Comparison of ENCODE assay signal across 8 mouse cellular contexts in genomic region chr3:101603194-101603593, GRCm38 (mm10). TPM values are rescaled to one million over a fixed set of nuclear protein-coding genes. Genes with fewer than 3 reads are reported as not detected.
DNase-seq lines count a peak whose midpoint lies in the region; ATAC-seq and TF ChIP-seq lines count a peak whose summit lies in the region.

No protein-coding gene starts in this region.

- peak overlapping the region; percentile 68 for H3K4me2 ChIP-seq in heart, embryonic 12.5 days
- H3K4me2 ChIP-seq in hindbrain, embryonic 11.5 days (replicated peaks; ENCODE audit: low read depth, low read length) = peak overlapping the region; percentile 75
- peak overlapping the region; percentile 75 for H3K4me2 ChIP-seq in midbrain, embryonic 11.5 days

- H3K4me1 ChIP-seq in heart, embryonic 12.5 days (replicated peaks) = peaks cover 57% of the 10 kb centered on the region
- no peaks in the 10 kb centered on the region; the same call in 1 of the 2 replicates for H3K4me1 ChIP-seq in bone marrow, adult 2 months (ENCODE audit: control insufficient read depth, insufficient read depth, low read length)
- H3K4me1 ChIP-seq in hindbrain, embryonic 11.5 days (replicated peaks; ENCODE audit: control insufficient read depth, insufficient read depth, low read length) = no peaks in the 10 kb centered on the region; the same call in 1 of the 2 replicates
- H3K4me1 ChIP-seq in midbrain, embryonic 11.5 days (ENCODE audit: control insufficient read depth, insufficient read depth, low read length) = peaks cover 42% of the 10 kb centered on the region

- H3K4me3 ChIP-seq in heart, embryonic 12.5 days = peak overlapping the region; percentile 88
- H3K4me3 ChIP-seq in bone marrow, adult 2 months (replicated peaks; ENCODE audit: control insufficient read depth, low read depth, low read length) = peak overlapping the region; percentile 59
- H3K4me3 ChIP-seq in hindbrain, embryonic 11.5 days (ENCODE audit: low read depth, low read length) = peak overlapping the region; percentile 85
- peak overlapping the region; percentile 82 for H3K4me3 ChIP-seq in midbrain, embryonic 11.5 days (ENCODE audit: low read depth, low read length)

- H3K36me3 ChIP-seq in heart, embryonic 12.5 days = no peaks in the 10 kb centered on the region
- H3K36me3 ChIP-seq in hindbrain, embryonic 11.5 days (ENCODE audit: control insufficient read depth, insufficient read depth, low read length) = no peaks in the 10 kb centered on the region
- no peaks in the 10 kb centered on the region for H3K36me3 ChIP-seq in midbrain, embryonic 11.5 days (ENCODE audit: control insufficient read depth, insufficient read depth, low read length)

- DNase-seq in heart, adult 9 months (ENCODE audit: low spot score in 2 of 2) = no peak
- DNase-seq in hindbrain, embryonic 11.5 days (ENCODE audit: low spot score) = no peak
- DNase-seq in midbrain, embryonic 11.5 days (ENCODE audit: low spot score, missing footprints) = peak; percentile 90
- no peak for DNase-seq in frontal cortex, adult 2 months (ENCODE audit: extremely low spot score in 1 of 2, low spot score in 1 of 2)
- no peak for DNase-seq in testis, postnatal 14 days (ENCODE audit: low spot score)
- DNase-seq in lung, postnatal 4 days = no peak

- H3K27ac ChIP-seq in heart, embryonic 12.5 days (ENCODE audit: poor library complexity, severe bottlenecking) = peak overlapping the region; percentile 97
- no peak overlapping the region for H3K27ac ChIP-seq in bone marrow, adult 2 months (ENCODE audit: control insufficient read depth, insufficient read depth, low read depth, low read length, poor library complexity)
- H3K27ac ChIP-seq in hindbrain, embryonic 11.5 days (ENCODE audit: low read depth, low read length) = no peak overlapping the region
- H3K27ac ChIP-seq in midbrain, embryonic 11.5 days (ENCODE audit: low read depth, low read length) = no peak overlapping the region

- WGBS in heart, embryonic 12.5 days = 19% methylated on average over 7 of the region's 7 CpGs
- WGBS in bone marrow, adult 2 months = 51% methylated on average over 7 of the region's 7 CpGs
- 39% methylated on average over 7 of the region's 7 CpGs for WGBS in hindbrain, embryonic 11.5 days
- 31% methylated on average over 7 of the region's 7 CpGs for WGBS in midbrain, embryonic 11.5 days

- no peaks in the 10 kb centered on the region for H3K9me3 ChIP-seq in heart, embryonic 12.5 days (replicated peaks)
- H3K9me3 ChIP-seq in hindbrain, embryonic 11.5 days (ENCODE audit: control insufficient read depth, low read length) = no peaks in the 10 kb centered on the region
- H3K9me3 ChIP-seq in midbrain, embryonic 11.5 days (ENCODE audit: control insufficient read depth, low read length) = no peaks in the 10 kb centered on the region

- no peak for TF ChIP-seq CTCF in bone marrow, adult 2 months (IDR thresholded peaks at IDR 0.05; ENCODE audit: control insufficient read depth, insufficient read depth, low read length)

- TF ChIP-seq POLR2A in bone marrow, adult 2 months (IDR thresholded peaks at IDR 0.05; ENCODE audit: borderline replicate concordance, control insufficient read depth, low read depth, low read length) = no peak

- peak overlapping the region; percentile 95 for H3K9ac ChIP-seq in heart, embryonic 12.5 days
- H3K9ac ChIP-seq in hindbrain, embryonic 11.5 days (ENCODE audit: low read depth, low read length) = peak overlapping the region; percentile 90
- H3K9ac ChIP-seq in midbrain, embryonic 11.5 days (ENCODE audit: low read length) = peak overlapping the region; percentile 97

- ATAC-seq in heart, embryonic 12.5 days (ENCODE audit: insufficient number of reproducible peaks, low FRiP score) = no peak
- no peak for ATAC-seq in hindbrain, embryonic 11.5 days (ENCODE audit: low FRiP score)
- ATAC-seq in midbrain, embryonic 11.5 days (ENCODE audit: low FRiP score) = no peak

- H3K27me3 ChIP-seq in heart, embryonic 12.5 days (replicated peaks) = no peaks in the 10 kb centered on the region
- H3K27me3 ChIP-seq in hindbrain, embryonic 11.5 days (ENCODE audit: control insufficient read depth, insufficient read depth, low read length) = no peaks in the 10 kb centered on the region
- peaks cover 3% of the 10 kb centered on the region; the same call in 1 of the 2 replicates for H3K27me3 ChIP-seq in midbrain, embryonic 11.5 days (ENCODE audit: control insufficient read depth, insufficient read depth, low read length)

RNA-seq across cellular contexts. Expression of gene Atp1a1, which starts 1.3 kb away (rescaled TPM):
- polyA plus RNA-seq in heart, embryonic 12.5 days (2016; fragmentation: Nextera tagmentation; extraction: Ambion mirVana) = 277 and 294 TPM in 2 replicates
- 57.8 and 73.9 TPM in 2 replicates for polyA plus RNA-seq in bone marrow, adult 2 months (2011; ENCODE audit: insufficient read depth, insufficient read length, low replicate concordance, missing spikeins)
- 89.9 and 93.0 TPM in 2 replicates for polyA plus RNA-seq in hindbrain, embryonic 11.5 days (2014; fragmentation: Nextera tagmentation; extraction: Ambion mirVana)
- 81.3 and 87.0 TPM in 2 replicates for polyA plus RNA-seq in midbrain, embryonic 11.5 days (2014; fragmentation: Nextera tagmentation; extraction: Ambion mirVana)
- 503 and 558 TPM in 2 replicates for polyA plus RNA-seq in frontal cortex, adult 2 months (2012; rRNA removed)
